Mouse (Mus musculus) heart, adult 2 months (tissue): ENCODE results near the gene Cttnbp2.

Experiments
- CTCF ChIP-seq: fragments of 200-600 bp; IDR thresholded peaks from 2 replicates; pipeline ENCODE4 v1.8.1; 2022; ENCODE audit warnings: antibody characterized with exemption, mild to moderate bottlenecking, moderate library complexity
- EP300 ChIP-seq: fragments of 200-500 bp; IDR thresholded peaks from 2 replicates; pipeline ENCODE4 v1.6.1; 2011; ENCODE audit warnings: low read depth, low read length, control low read depth; ENCODE audit not compliant: insufficient read depth
- POLR2A ChIP-seq: fragments of 200-500 bp; IDR thresholded peaks from 2 replicates; pipeline ENCODE4 v1.6.1; 2011; ENCODE audit warnings: mild to moderate bottlenecking, low read depth, low read length, control low read depth; ENCODE audit not compliant: insufficient read depth

DNA sequence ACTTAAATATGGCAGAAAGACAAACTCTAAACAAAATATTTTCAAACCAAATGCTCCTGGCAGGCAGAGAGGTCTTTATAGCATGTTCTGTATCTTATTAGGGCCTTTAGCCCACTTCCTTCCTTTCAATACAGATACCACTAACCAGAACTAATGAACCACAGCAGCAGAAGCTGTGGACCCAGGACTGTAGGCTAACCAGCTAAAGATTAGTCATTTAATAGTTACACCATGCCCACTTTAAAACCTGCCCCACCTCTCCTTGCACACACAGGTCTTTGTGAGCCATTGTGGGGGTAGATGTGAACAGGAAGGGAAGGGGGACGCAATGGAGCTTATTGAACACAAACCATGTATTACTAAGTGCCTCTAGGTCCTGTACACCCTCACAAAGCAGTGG is 141.0 kb downstream of the Cttnbp2 start:
- TF ChIP-seq POLR2A: no peak
- TF ChIP-seq CTCF: no peak
- no peak for TF ChIP-seq EP300
